Mouse (Mus musculus) megakaryocyte, embryonic 14.5 days (primary cell): Measurements from ENCODE around the gene Gls.

Source experiments
- FLI1 ChIP-seq: IDR thresholded peaks from 2 replicates; pipeline ENCODE4 v1.6.1; 2012; ENCODE audit warnings: low read length, inconsistent platforms, mixed read lengths
- GATA1 ChIP-seq: IDR thresholded peaks from 3 replicates; pipeline ENCODE4 v1.6.1; 2012; ENCODE audit warnings: mixed read lengths, low read length, inconsistent platforms, borderline replicate concordance

DNA sequence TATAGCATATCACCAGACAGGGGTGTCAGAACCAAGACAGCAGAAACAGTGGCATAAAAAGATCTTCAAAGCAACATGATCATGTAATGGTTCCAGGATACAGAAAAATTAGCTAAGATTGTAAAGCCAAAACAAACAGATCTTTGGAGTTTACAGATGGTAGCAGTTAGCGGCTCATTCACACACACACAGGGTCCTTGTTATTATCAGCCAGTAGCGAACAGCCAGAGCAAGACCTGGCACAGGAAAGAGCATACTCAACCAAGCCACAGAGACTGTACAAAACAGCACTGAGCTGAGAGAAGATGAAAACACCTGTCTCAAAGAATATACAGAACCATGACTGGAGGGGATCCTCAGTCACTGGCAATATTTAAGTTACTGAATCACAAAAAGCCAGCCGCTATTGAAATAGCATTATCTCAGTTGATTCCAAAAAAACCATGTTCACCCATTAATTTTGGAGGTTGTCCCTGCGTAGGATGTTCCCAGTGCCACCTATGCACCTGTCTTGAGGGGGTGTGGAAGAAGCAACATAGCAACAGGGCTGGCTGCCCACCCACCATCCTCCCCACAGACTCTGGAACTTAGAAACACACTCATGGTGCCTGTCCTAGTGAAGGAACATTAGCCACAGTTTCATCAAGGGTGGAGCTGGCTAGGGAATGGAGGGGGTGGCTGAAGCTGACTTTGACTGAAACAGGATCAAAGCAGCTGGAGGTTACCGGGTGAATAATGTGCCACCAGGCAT lies 69.2 kb downstream of the Gls start:
- TF ChIP-seq GATA1 = no peak
- no peak for TF ChIP-seq FLI1
